Mouse (Mus musculus) intestine, embryonic 15.5 days (tissue): Measurements from ENCODE around the gene Bcl11a. TPM values are rescaled to one million over a fixed set of nuclear protein-coding genes. Genes with fewer than 3 reads are reported as not detected.

Experiments used
- ATAC-seq: fragments of 200-750 bp; cut with Nextera tagmentation; 2 replicates; pipeline ENCODE4 v1.8.0; 2017; ENCODE audit warnings: moderate TSS enrichment, moderate library complexity
- H3K27ac ChIP-seq: fragments of 300-500 bp; sonication (generic); 2 replicates; pipeline ENCODE4 v1.5.1; 2015; ENCODE audit warnings: mild to moderate bottlenecking, inconsistent platforms
- H3K27me3 ChIP-seq: fragments of 300-500 bp; sonication (generic); replicated peaks from 2 replicates; pipeline ENCODE4 v1.6.1; 2015; ENCODE audit warnings: inconsistent platforms
- H3K36me3 ChIP-seq: fragments of 300-500 bp; sonication (generic); 2 replicates; pipeline ENCODE4 v1.6.1; 2015; ENCODE audit warnings: inconsistent platforms
- H3K4me1 ChIP-seq: fragments of 300-500 bp; sonication (generic); replicated peaks from 2 replicates; pipeline ENCODE4 v1.6.1; 2015; ENCODE audit warnings: inconsistent platforms
- H3K4me2 ChIP-seq: fragments of 300-500 bp; sonication (generic); replicated peaks from 2 replicates; pipeline ENCODE4 v1.6.1; 2015; ENCODE audit warnings: mild to moderate bottlenecking, inconsistent platforms
- H3K4me3 ChIP-seq: fragments of 300-500 bp; sonication (generic); replicated peaks from 2 replicates; pipeline ENCODE4 v1.5.1; 2015; ENCODE audit warnings: inconsistent platforms
- H3K9ac ChIP-seq: fragments of 300-500 bp; sonication (generic); 2 replicates; pipeline ENCODE4 v1.6.1; 2015; ENCODE audit warnings: inconsistent platforms
- H3K9me3 ChIP-seq: fragments of 300-500 bp; sonication (generic); 2 replicates; pipeline ENCODE4 v1.6.1; 2016; ENCODE audit warnings: inconsistent platforms
- WGBS: fragments of 180-500 bp; shearing (Covaris S2); methylation state at CpG from one replicate; pipeline ENCODE4 v1.1.7; 2015; 5-methylcytosine and 5-hydroxymethylcytosine counted together
- polyA plus RNA-seq: library from polyadenylated mRNA; unstranded; fragments of >200 nt; fragmentation: Nextera tagmentation; extraction: Ambion mirVana; gene quantifications from 2 replicates; pipeline ENCODE4 v1.2.1, GENCODE M21; 2015

Bcl11a gene
- polyA plus RNA-seq, 1 experiment from 2014 or later: 19.7 TPM

GRCm38 (mm10) chr11:24138600-24139375 lies 60.9 kb downstream of the Bcl11a start:
- H3K9ac ChIP-seq: no peak overlapping the region
- no peak overlapping the region for H3K27ac ChIP-seq
- no peaks in the 10 kb centered on the region for H3K27me3 ChIP-seq
- no peak overlapping the region for H3K4me2 ChIP-seq
- no peaks in the 10 kb centered on the region for H3K36me3 ChIP-seq
- peaks cover 2% of the 10 kb centered on the region; the same call in 1 of the 2 replicates for H3K4me1 ChIP-seq
- no peak for ATAC-seq
- 82% methylated on average over 9 of the region's 9 CpGs for WGBS
- no peak overlapping the region for H3K4me3 ChIP-seq
- H3K9me3 ChIP-seq: no peaks in the 10 kb centered on the region

GRCm38 (mm10) chr11:24139432-24139831 lies 61.6 kb downstream of the Bcl11a start:
- WGBS: 60% methylated on average over 6 of the region's 6 CpGs

GRCm38 (mm10) chr11:24139952-24140351 lies 62.1 kb downstream of the Bcl11a start:
- Histone ChIP-seq H3K36me3 (no peaks in the 10 kb centered on the region), H3K4me1 (peaks cover 2% of the 10 kb centered on the region; the same call in 1 of the 2 replicates), H3K4me3 (no peak overlapping the region), H3K9me3 (no peaks in the 10 kb centered on the region), H3K4me2 (no peak overlapping the region), H3K27me3 (no peaks in the 10 kb centered on the region), H3K27ac (no peak overlapping the region), H3K9ac (no peak overlapping the region)
- ATAC-seq: no peak
- WGBS: 96% methylated on average over 2 of the region's 2 CpGs

More at GRCm38 (mm10) chr11:24139432-24139831, 61.6 kb downstream of the Bcl11a start:
- Histone ChIP-seq H3K36me3 (no peaks in the 10 kb centered on the region), H3K27me3 (no peaks in the 10 kb centered on the region), H3K9ac (no peak overlapping the region), H3K4me3 (no peak overlapping the region), H3K27ac (no peak overlapping the region), H3K4me2 (no peak overlapping the region), H3K9me3 (no peaks in the 10 kb centered on the region), H3K4me1 (peaks cover 2% of the 10 kb centered on the region; the same call in 1 of the 2 replicates)
- no peak for ATAC-seq

- no peaks in the 10 kb centered on the region for H3K36me3 ChIP-seq
- no peaks in the 10 kb centered on the region for H3K9me3 ChIP-seq
- no peak for ATAC-seq
- H3K4me1 ChIP-seq: peaks cover 2% of the 10 kb centered on the region; the same call in 1 of the 2 replicates
- H3K9ac ChIP-seq: no peak overlapping the region
- H3K27ac ChIP-seq: no peak overlapping the region
- no peaks in the 10 kb centered on the region for H3K27me3 ChIP-seq
- WGBS: 81% methylated on average over 2 of the region's 2 CpGs
- H3K4me3 ChIP-seq: no peak overlapping the region
- no peak overlapping the region for H3K4me2 ChIP-seq
Measured at GRCm38 (mm10) chr11:24140948-24141347, 63.1 kb downstream of the Bcl11a start.

- no peak overlapping the region for H3K27ac ChIP-seq
- WGBS: 79% methylated on average over 10 of the region's 10 CpGs
- H3K36me3 ChIP-seq: no peaks in the 10 kb centered on the region
- H3K4me1 ChIP-seq: peaks cover 5% of the 10 kb centered on the region
- no peaks in the 10 kb centered on the region for H3K9me3 ChIP-seq
- ATAC-seq: no peak
- H3K27me3 ChIP-seq: no peaks in the 10 kb centered on the region
- H3K4me2 ChIP-seq: no peak overlapping the region
- no peak overlapping the region for H3K9ac ChIP-seq
- no peak overlapping the region for H3K4me3 ChIP-seq
Measured at GRCm38 (mm10) chr11:24141479-24142251, 63.8 kb downstream of the Bcl11a start.

GRCm38 (mm10) chr11:24142316-24142715 lies 64.5 kb downstream of the Bcl11a start:
- no peak overlapping the region for H3K4me3 ChIP-seq
- ATAC-seq: no peak
- 67% methylated on average over 9 of the region's 9 CpGs for WGBS
- H3K27ac ChIP-seq: no peak overlapping the region
- H3K9me3 ChIP-seq: no peaks in the 10 kb centered on the region
- H3K36me3 ChIP-seq: no peaks in the 10 kb centered on the region
- H3K4me2 ChIP-seq: no peak overlapping the region
- no peaks in the 10 kb centered on the region for H3K27me3 ChIP-seq
- H3K9ac ChIP-seq: no peak overlapping the region
- H3K4me1 ChIP-seq: peaks cover 9% of the 10 kb centered on the region

- no peak overlapping the region for H3K4me2 ChIP-seq
- H3K9me3 ChIP-seq: no peaks in the 10 kb centered on the region
- no peak overlapping the region for H3K4me3 ChIP-seq
- H3K27me3 ChIP-seq: no peaks in the 10 kb centered on the region
- no peak overlapping the region for H3K27ac ChIP-seq
- no peak for ATAC-seq
- H3K4me1 ChIP-seq: peaks cover 17% of the 10 kb centered on the region
- H3K36me3 ChIP-seq: no peaks in the 10 kb centered on the region
- WGBS: 83% methylated on average over 16 of the region's 16 CpGs
- H3K9ac ChIP-seq: no peak overlapping the region
Measured at GRCm38 (mm10) chr11:24144159-24144946, 66.5 kb downstream of the Bcl11a start.

- H3K4me3 ChIP-seq: no peak overlapping the region
- no peak overlapping the region for H3K4me2 ChIP-seq
- peak; percentile 93 for ATAC-seq
- H3K4me1 ChIP-seq: peaks cover 17% of the 10 kb centered on the region
- H3K9ac ChIP-seq: no peak overlapping the region
- no peaks in the 10 kb centered on the region for H3K9me3 ChIP-seq
- WGBS: 66% methylated on average over 4 of the region's 4 CpGs
- peak overlapping the region; percentile 61 for H3K27ac ChIP-seq
- H3K36me3 ChIP-seq: no peaks in the 10 kb centered on the region
- no peaks in the 10 kb centered on the region for H3K27me3 ChIP-seq
Measured at GRCm38 (mm10) chr11:24146034-24146433, 68.2 kb downstream of the Bcl11a start.

GRCm38 (mm10) chr11:24146437-24146836 lies 68.6 kb downstream of the Bcl11a start:
- H3K27me3 ChIP-seq: no peaks in the 10 kb centered on the region
- H3K4me3 ChIP-seq: no peak overlapping the region
- ATAC-seq: peak; percentile 89
- H3K4me1 ChIP-seq: peaks cover 17% of the 10 kb centered on the region
- peak overlapping the region; percentile 61 for H3K27ac ChIP-seq
- no peaks in the 10 kb centered on the region for H3K9me3 ChIP-seq
- H3K9ac ChIP-seq: no peak overlapping the region
- H3K4me2 ChIP-seq: no peak overlapping the region
- H3K36me3 ChIP-seq: no peaks in the 10 kb centered on the region
- 72% methylated on average over 1 of the region's 1 CpGs for WGBS

GRCm38 (mm10) chr11:24147698-24148097 lies 69.8 kb downstream of the Bcl11a start:
- no peak overlapping the region for H3K4me3 ChIP-seq
- 81% methylated on average over 6 of the region's 6 CpGs for WGBS
- no peak overlapping the region for H3K9ac ChIP-seq
- H3K27me3 ChIP-seq: no peaks in the 10 kb centered on the region
- H3K4me2 ChIP-seq: no peak overlapping the region
- no peak overlapping the region for H3K27ac ChIP-seq
- no peak for ATAC-seq
- H3K36me3 ChIP-seq: no peaks in the 10 kb centered on the region
- peaks cover 17% of the 10 kb centered on the region for H3K4me1 ChIP-seq
- H3K9me3 ChIP-seq: no peaks in the 10 kb centered on the region

- Histone ChIP-seq H3K4me1 (peaks cover 17% of the 10 kb centered on the region), H3K9me3 (no peaks in the 10 kb centered on the region), H3K36me3 (no peaks in the 10 kb centered on the region), H3K4me2 (no peak overlapping the region), H3K9ac (no peak overlapping the region), H3K4me3 (no peak overlapping the region), H3K27ac (no peak overlapping the region), H3K27me3 (no peaks in the 10 kb centered on the region)
- ATAC-seq: no peak
- WGBS: 68% methylated on average over 3 of the region's 3 CpGs
Measured at GRCm38 (mm10) chr11:24148545-24148944, 70.7 kb downstream of the Bcl11a start.
